Mouse (Mus musculus): Measurements from ENCODE around the gene Rrp12. TPM values are rescaled to one million over a fixed set of nuclear protein-coding genes. Genes with fewer than 3 reads are reported as not detected.
A peak's percentile ranks its signal among the peaks of the same experiment; 100 is the strongest.

The Rrp12 gene
- polyA plus RNA-seq (2015; fragmentation: Nextera tagmentation; extraction: Ambion mirVana) = 2.7 and 2.9 TPM in 2 replicates

- peak; percentile 96 for ATAC-seq
- Histone ChIP-seq H3K36me3 (ENCODE audit: insufficient read depth, low read length) (no peaks in the 10 kb centered on the region), H3K27ac (ENCODE audit: low read length) (no peak within 1 kb of the TSS), H3K9me3 (ENCODE audit: low read length) (no peaks in the 10 kb centered on the region), H3K4me3 (ENCODE audit: low read depth, low read length) (peak within 1 kb of the TSS; percentile 67), H3K4me2 (replicated peaks; ENCODE audit: low read depth, low read length) (peak within 1 kb of the TSS; percentile 89), H3K9ac (replicated peaks; ENCODE audit: low read depth) (0 out of 2 replicates have a peak within 1 kb of the TSS, but pooled peaks have one; percentile 39), H3K4me1 (ENCODE audit: insufficient read depth, low read depth, low read length) (peaks cover 9% of the 10 kb centered on the region; the same call in 1 of the 2 replicates), H3K27me3 (replicated peaks; ENCODE audit: insufficient read depth, low read length) (no peaks in the 10 kb centered on the region)
- DNase-seq (ENCODE audit: low spot score) = peak; percentile 99
- under 1% methylated on average over 46 of the region's 46 CpGs for WGBS
- peak; percentile 33 for TF ChIP-seq EP300 (IDR thresholded peaks at IDR 0.05)
- TF ChIP-seq CTCF (IDR thresholded peaks at IDR 0.05) = no peak
These were observed at the start of gene Rrp12 for GRCm38 (mm10) chr19:41895460-41896318. Rrp12 (minus strand) TSS chr19:41896173.

GRCm38 (mm10) chr19:41943841-41944240, 47.9 kb upstream of the Rrp12 start:
- Histone ChIP-seq H3K9me3 (ENCODE audit: low read length) (no peaks in the 10 kb centered on the region), H3K4me2 (replicated peaks; ENCODE audit: low read depth, low read length) (no peak overlapping the region), H3K4me3 (ENCODE audit: low read depth, low read length) (no peak overlapping the region), H3K9ac (replicated peaks; ENCODE audit: low read depth) (no peak overlapping the region), H3K27ac (ENCODE audit: low read length) (no peak overlapping the region), H3K27me3 (replicated peaks; ENCODE audit: insufficient read depth, low read length) (no peaks in the 10 kb centered on the region), H3K4me1 (ENCODE audit: insufficient read depth, low read depth, low read length) (no peaks in the 10 kb centered on the region), H3K36me3 (ENCODE audit: insufficient read depth, low read length) (peaks cover 65% of the 10 kb centered on the region)
- ATAC-seq (no peak), DNase-seq (ENCODE audit: low spot score) (no peak)
- 87% methylated on average over 7 of the region's 7 CpGs for WGBS
- no peak for TF ChIP-seq CTCF (IDR thresholded peaks at IDR 0.05)
- no peak for TF ChIP-seq EP300 (IDR thresholded peaks at IDR 0.05)

GRCm38 (mm10) chr19:41938539-41938938, 42.6 kb upstream of the Rrp12 start:
- no peak overlapping the region for H3K4me2 ChIP-seq (replicated peaks; ENCODE audit: low read depth, low read length)

GRCm38 (mm10) chr19:41935921-41936320, 39.9 kb upstream of the Rrp12 start:
- ATAC-seq (no peak), DNase-seq (ENCODE audit: low spot score) (no peak)
- Histone ChIP-seq H3K4me3 (ENCODE audit: low read depth, low read length) (no peak overlapping the region), H3K4me2 (replicated peaks; ENCODE audit: low read depth, low read length) (no peak overlapping the region), H3K4me1 (ENCODE audit: insufficient read depth, low read depth, low read length) (0 out of 2 replicates have a peak, but pooled peaks cover 4% of the 10 kb centered on the region), H3K9ac (replicated peaks; ENCODE audit: low read depth) (no peak overlapping the region), H3K27ac (ENCODE audit: low read length) (no peak overlapping the region), H3K27me3 (replicated peaks; ENCODE audit: insufficient read depth, low read length) (no peaks in the 10 kb centered on the region), H3K36me3 (ENCODE audit: insufficient read depth, low read length) (0 out of 2 replicates have a peak, but pooled peaks cover 3% of the 10 kb centered on the region), H3K9me3 (ENCODE audit: low read length) (no peaks in the 10 kb centered on the region)
- WGBS = 82% methylated on average over 1 of the region's 1 CpGs
- TF ChIP-seq EP300 (IDR thresholded peaks at IDR 0.05) = no peak
- TF ChIP-seq CTCF (IDR thresholded peaks at IDR 0.05) = no peak

More at GRCm38 (mm10) chr19:41938539-41938938, 42.6 kb upstream of the Rrp12 start:
- Histone ChIP-seq H3K9me3 (ENCODE audit: low read length) (no peaks in the 10 kb centered on the region), H3K9ac (replicated peaks; ENCODE audit: low read depth) (no peak overlapping the region), H3K4me3 (ENCODE audit: low read depth, low read length) (no peak overlapping the region), H3K4me1 (ENCODE audit: insufficient read depth, low read depth, low read length) (no peaks in the 10 kb centered on the region), H3K36me3 (ENCODE audit: insufficient read depth, low read length) (peaks cover 25% of the 10 kb centered on the region), H3K27me3 (replicated peaks; ENCODE audit: insufficient read depth, low read length) (no peaks in the 10 kb centered on the region), H3K27ac (ENCODE audit: low read length) (no peak overlapping the region)
- WGBS = 86% methylated on average over 5 of the region's 5 CpGs
- no peak for ATAC-seq
- no peak for TF ChIP-seq CTCF (IDR thresholded peaks at IDR 0.05)
- TF ChIP-seq EP300 (IDR thresholded peaks at IDR 0.05) = no peak
- no peak for DNase-seq (ENCODE audit: low spot score)

GRCm38 (mm10) chr19:41934124-41934523, 38.2 kb upstream of the Rrp12 start:
- TF ChIP-seq CTCF (IDR thresholded peaks at IDR 0.05) (no peak), EP300 (IDR thresholded peaks at IDR 0.05) (no peak)
- Histone ChIP-seq H3K36me3 (ENCODE audit: insufficient read depth, low read length) (no peaks in the 10 kb centered on the region), H3K27me3 (replicated peaks; ENCODE audit: insufficient read depth, low read length) (no peaks in the 10 kb centered on the region), H3K4me1 (ENCODE audit: insufficient read depth, low read depth, low read length) (0 out of 2 replicates have a peak, but pooled peaks cover 4% of the 10 kb centered on the region), H3K9me3 (ENCODE audit: low read length) (no peaks in the 10 kb centered on the region), H3K4me3 (ENCODE audit: low read depth, low read length) (peak overlapping the region; percentile 65), H3K27ac (ENCODE audit: low read length) (no peak overlapping the region), H3K9ac (replicated peaks; ENCODE audit: low read depth) (peak overlapping the region; percentile 51), H3K4me2 (replicated peaks; ENCODE audit: low read depth, low read length) (peak overlapping the region; percentile 90)
- no peak for DNase-seq (ENCODE audit: low spot score)
- ATAC-seq = no peak
- WGBS = 28% methylated on average over 6 of the region's 6 CpGs
